Mouse (Mus musculus) G1E (cell line): ENCODE results near the gene Pkmyt1. TPM values are rescaled to one million over a fixed set of nuclear protein-coding genes. Genes with fewer than 3 reads are reported as not detected.
A peak's percentile ranks its signal among the peaks of the same experiment; 100 is the strongest.

Experiments
- ATAC-seq: 2 replicates; pipeline ENCODE4 v1.8.0; 2016; ENCODE audit warnings: mild to moderate bottlenecking; ENCODE audit not compliant: insufficient number of reproducible peaks, poor library complexity, low FRiP score, severe bottlenecking; ENCODE audit errors: extremely low read depth
- DNase-seq: peaks from one replicate; pipeline ENCODE4 v3.0.0; 2012; ENCODE audit warnings: low spot score
- H3K27me3 ChIP-seq: 2 replicates; pipeline ENCODE4 v1.6.1; 2012; ENCODE audit warnings: mild to moderate bottlenecking, low read length, inconsistent platforms; ENCODE audit not compliant: insufficient read depth
- H3K36me3 ChIP-seq: replicated peaks from 2 replicates; pipeline ENCODE3; 2012; ENCODE audit warnings: mild to moderate bottlenecking, inconsistent platforms
- H3K4me1 ChIP-seq: 2 replicates; pipeline ENCODE4 v1.6.1; 2012; ENCODE audit warnings: low read depth, low read length, inconsistent platforms, mixed read lengths; ENCODE audit not compliant: insufficient read depth
- H3K4me3 ChIP-seq: 2 replicates; pipeline ENCODE4 v1.5.1; 2012; ENCODE audit warnings: low read depth, mild to moderate bottlenecking, inconsistent platforms, low read length, moderate library complexity, mixed read lengths
- H3K9me3 ChIP-seq: replicated peaks from 2 replicates; pipeline ENCODE4 v1.6.1; 2012; ENCODE audit warnings: inconsistent platforms
- CTCF ChIP-seq: IDR thresholded peaks from 2 replicates; pipeline ENCODE4 v1.5.1; 2012; ENCODE audit warnings: low read depth, low read length, inconsistent platforms, mixed read lengths
- GATA1 ChIP-seq: IDR thresholded peaks from 2 replicates; pipeline ENCODE4 v1.6.1; 2012; ENCODE audit warnings: borderline replicate concordance, low read length, inconsistent platforms, mixed read lengths
- GATA2 ChIP-seq: IDR thresholded peaks from 2 replicates; pipeline ENCODE4 v1.6.1; 2012; ENCODE audit warnings: low read depth, low read length, inconsistent platforms, borderline replicate concordance
- POLR2AphosphoS5 ChIP-seq: IDR thresholded peaks from 2 replicates; pipeline ENCODE4 v1.6.1; 2012; ENCODE audit warnings: low read depth, low read length, inconsistent platforms; ENCODE audit not compliant: insufficient replicate concordance
- TAL1 ChIP-seq: conservative IDR thresholded peaks from 2 replicates; pipeline ENCODE4 v1.6.1; 2012; ENCODE audit warnings: low read depth, low read length, inconsistent platforms, mixed read lengths
- polyA plus RNA-seq: library from polyadenylated mRNA; stranded (reverse); fragments of >175 nt; gene quantifications from 2 replicates; pipeline ENCODE4 v1.2.3, GENCODE M21; 2012
- total RNA-seq, 2 experiments: library from RNA; stranded (forward) in 1 of 2; stranded (reverse) in 1 of 2; fragments of 200-1000 nt in 1 of 2; fragments of >200 nt in 1 of 2; fragmentation: Nextera tagmentation in 1 of 2; gene quantifications; 2 replicates each; pipeline ENCODE4 v1.2.3; 2014 to 2017

Gene Pkmyt1
- total and polyA plus RNA-seq, 3 experiments, result 10.8 to 125 (median 33.5) TPM

GRCm38 (mm10) chr17:23745301-23746251 is 19.4 kb downstream of the Pkmyt1 start, which contains the start of gene Kremen2:
Gene Kremen2, minus strand, starts transcription at chr17:23745833.
- H3K36me3 ChIP-seq, result no peaks in the 10 kb centered on the region
- H3K27me3 ChIP-seq, result peaks cover 65% of the 10 kb centered on the region
- TF ChIP-seq GATA1 (no peak), CTCF (no peak), GATA2 (no peak), POLR2AphosphoS5 (no peak), TAL1 (no peak)
- DNase-seq (no peak), ATAC-seq (no peak)
- H3K9me3 ChIP-seq, result no peaks in the 10 kb centered on the region
- peak within 1 kb of the TSS; percentile 62; the same call in 1 of the 2 replicates for H3K4me3 ChIP-seq
- H3K4me1 ChIP-seq, result peaks cover 59% of the 10 kb centered on the region

GRCm38 (mm10) chr17:23746311-23746710 is 20.2 kb downstream of the Pkmyt1 start:
- no peak for ATAC-seq
- TF ChIP-seq POLR2AphosphoS5, result no peak
- TF ChIP-seq CTCF, result no peak
- TF ChIP-seq TAL1, result no peak
- no peak for TF ChIP-seq GATA2
- TF ChIP-seq GATA1, result no peak
- H3K4me3 ChIP-seq, result peak overlapping the region; percentile 62; the same call in 1 of the 2 replicates
- peaks cover 56% of the 10 kb centered on the region for H3K4me1 ChIP-seq
- peaks cover 59% of the 10 kb centered on the region for H3K27me3 ChIP-seq
- no peak for DNase-seq
- no peaks in the 10 kb centered on the region for H3K9me3 ChIP-seq
- H3K36me3 ChIP-seq, result no peaks in the 10 kb centered on the region

GRCm38 (mm10) chr17:23746767-23747166 is 20.6 kb downstream of the Pkmyt1 start:
- Histone ChIP-seq H3K9me3 (no peaks in the 10 kb centered on the region), H3K36me3 (peaks cover 4% of the 10 kb centered on the region), H3K4me3 (no peak overlapping the region; the same call in 1 of the 2 replicates), H3K27me3 (peaks cover 55% of the 10 kb centered on the region), H3K4me1 (peaks cover 56% of the 10 kb centered on the region)
- no peak for TF ChIP-seq GATA1
- no peak for TF ChIP-seq POLR2AphosphoS5
- no peak for TF ChIP-seq CTCF
- peak; percentile 29; the same call in 1 of the 2 replicates for ATAC-seq
- DNase-seq, result no peak

- Histone ChIP-seq H3K4me1 (peaks cover 56% of the 10 kb centered on the region), H3K9me3 (no peaks in the 10 kb centered on the region), H3K4me3 (no peak overlapping the region), H3K27me3 (peaks cover 48% of the 10 kb centered on the region), H3K36me3 (peaks cover 8% of the 10 kb centered on the region)
- no peak for TF ChIP-seq TAL1
- TF ChIP-seq GATA1, result no peak
- no peak for TF ChIP-seq POLR2AphosphoS5
- TF ChIP-seq CTCF, result no peak
- no peak for TF ChIP-seq GATA2
- DNase-seq, result no peak
- ATAC-seq, result no peak
These were observed 21.3 kb downstream of the Pkmyt1 start for GRCm38 (mm10) chr17:23747471-23747870.

- Histone ChIP-seq H3K9me3 (no peaks in the 10 kb centered on the region), H3K4me1 (peaks cover 56% of the 10 kb centered on the region), H3K27me3 (peaks cover 44% of the 10 kb centered on the region), H3K4me3 (no peak overlapping the region), H3K36me3 (peaks cover 13% of the 10 kb centered on the region)
- no peak for DNase-seq
- TF ChIP-seq GATA1 (no peak), CTCF (no peak), TAL1 (no peak), POLR2AphosphoS5 (no peak), GATA2 (no peak)
- no peak for ATAC-seq
These were observed 21.9 kb downstream of the Pkmyt1 start for GRCm38 (mm10) chr17:23748026-23748425.
